6 mouse cellular contexts compared by ENCODE assay signal in the genomic region with DNA sequence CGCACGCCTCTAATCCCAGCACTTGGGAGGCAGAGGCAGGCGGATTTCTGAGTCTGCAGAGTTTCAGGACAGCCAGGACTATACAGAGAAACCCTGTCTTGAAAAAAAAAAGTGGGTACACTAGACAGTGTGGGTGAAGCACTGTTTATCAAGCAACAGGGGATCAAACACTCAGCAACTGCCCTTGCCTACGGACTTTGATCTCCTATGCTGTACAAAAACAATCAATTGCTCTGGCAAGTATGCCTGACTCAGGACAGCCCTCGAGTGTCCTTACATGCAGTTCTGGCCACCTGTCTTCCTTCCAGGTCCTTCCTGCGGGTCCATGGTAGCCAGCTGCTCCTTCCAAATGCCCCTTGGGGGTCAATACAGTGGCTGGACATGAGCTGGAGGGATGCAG.
DNase-seq lines count a peak whose midpoint lies in the region; ATAC-seq and TF ChIP-seq lines count a peak whose summit lies in the region.
"Not testable (repeated sequence)": the region's sequence is repeated elsewhere in the genome, so short reads cannot be mapped to it uniquely, and the experiment has no call there.

No protein-coding gene starts in this region.

- ATAC-seq in intestine, embryonic 15.5 days = peak; percentile 19; the same call in 1 of the 2 replicates
- ATAC-seq in intestine, postnatal 0 days = peak; percentile 64
- ATAC-seq in liver, embryonic 13.5 days (ENCODE audit: low read depth) = not testable (repeated sequence)
- ATAC-seq in liver, postnatal 0 days = peak; percentile 46
- ATAC-seq in stomach, postnatal 0 days (ENCODE audit: low FRiP score, low TSS enrichment) = peak; percentile 58

- not testable (repeated sequence) for TF ChIP-seq CTCF in intestine, postnatal 0 days (IDR thresholded peaks at IDR 0.05; ENCODE audit: low read depth); kidney, adult 2 months (conservative IDR thresholded peaks at IDR 0.05; ENCODE audit: insufficient read depth, insufficient read length, low read depth, low read length); liver, postnatal 0 days (IDR thresholded peaks at IDR 0.05; ENCODE audit: low read depth); stomach, postnatal 0 days (IDR thresholded peaks at IDR 0.05; ENCODE audit: low read depth)

- not testable (repeated sequence) for H3K27ac ChIP-seq in intestine, embryonic 15.5 days; intestine, postnatal 0 days (ENCODE audit: low read depth, low read length); stomach, postnatal 0 days (replicated peaks)
- H3K27ac ChIP-seq in kidney, adult 2 months (ENCODE audit: insufficient read depth, low read depth, low read length) = peak overlapping the region; percentile 42; the same call in 1 of the 2 replicates
- H3K27ac ChIP-seq in liver, embryonic 13.5 days = peak overlapping the region; percentile 12; the same call in 1 of the 2 replicates
- peak overlapping the region; percentile 64 for H3K27ac ChIP-seq in liver, postnatal 0 days (ENCODE audit: low read depth)

- TF ChIP-seq EP300 in liver, postnatal 0 days (IDR thresholded peaks at IDR 0.05; ENCODE audit: low read depth); stomach, postnatal 0 days (optimal IDR thresholded peaks at IDR 0.05): not testable (repeated sequence)

- H3K9me3 ChIP-seq in intestine, embryonic 15.5 days; intestine, postnatal 0 days (ENCODE audit: control insufficient read depth); liver, embryonic 13.5 days (replicated peaks); liver, postnatal 0 days (ENCODE audit: low read length); stomach, postnatal 0 days (ENCODE audit: control insufficient read depth, low read length): not testable (repeated sequence)

- H3K4me3 ChIP-seq in intestine, embryonic 15.5 days (replicated peaks); intestine, postnatal 0 days (ENCODE audit: low read depth, low read length); kidney, adult 2 months (ENCODE audit: insufficient read depth, low read depth, low read length); liver, embryonic 13.5 days (replicated peaks); liver, postnatal 0 days (ENCODE audit: low read depth, low read length); stomach, postnatal 0 days (ENCODE audit: low read depth, low read length): not testable (repeated sequence)

- not testable (repeated sequence) for H3K27me3 ChIP-seq in intestine, embryonic 15.5 days (replicated peaks); intestine, postnatal 0 days (replicated peaks; ENCODE audit: control insufficient read depth, insufficient read depth, low read length); kidney, adult 2 months (replicated peaks; ENCODE audit: control insufficient read depth, insufficient read depth, low read length); liver, embryonic 13.5 days; liver, postnatal 0 days (ENCODE audit: insufficient read depth, low read length); stomach, postnatal 0 days (ENCODE audit: control insufficient read depth, insufficient read depth, low read length)

- 81% methylated on average over 6 of the region's 6 CpGs for WGBS in intestine, embryonic 15.5 days
- WGBS in intestine, postnatal 0 days = 67% methylated on average over 5 of the region's 6 CpGs
- WGBS in kidney, adult 2 months = 84% methylated on average over 6 of the region's 6 CpGs
- WGBS in liver, embryonic 13.5 days (ENCODE audit: insufficient replicate concordance) = 83% methylated on average over 6 of the region's 6 CpGs
- WGBS in liver, postnatal 0 days (ENCODE audit: insufficient replicate concordance) = 73% methylated on average over 6 of the region's 6 CpGs
- 83% methylated on average over 5 of the region's 6 CpGs for WGBS in stomach, postnatal 0 days

- H3K4me2 ChIP-seq in intestine, embryonic 15.5 days (replicated peaks); intestine, postnatal 0 days (replicated peaks; ENCODE audit: low read depth); liver, embryonic 13.5 days; liver, postnatal 0 days (ENCODE audit: low read depth, low read length); stomach, postnatal 0 days (replicated peaks; ENCODE audit: low read depth): not testable (repeated sequence)

- not testable (repeated sequence) for TF ChIP-seq POLR2A in kidney, adult 2 months (IDR thresholded peaks at IDR 0.05; ENCODE audit: low read depth, low read length)

- H3K9ac ChIP-seq in intestine, embryonic 15.5 days; intestine, postnatal 0 days (ENCODE audit: low read depth, low read length); liver, embryonic 13.5 days; liver, postnatal 0 days (replicated peaks); stomach, postnatal 0 days (ENCODE audit: low read length): not testable (repeated sequence)

- H3K36me3 ChIP-seq in intestine, embryonic 15.5 days; intestine, postnatal 0 days (ENCODE audit: control insufficient read depth, insufficient read depth); kidney, adult 2 months (ENCODE audit: control insufficient read depth, insufficient read depth, low read length); liver, embryonic 13.5 days; liver, postnatal 0 days (replicated peaks; ENCODE audit: insufficient read depth, low read length); stomach, postnatal 0 days (ENCODE audit: control insufficient read depth, insufficient read depth, low read length): not testable (repeated sequence)

- DNase-seq in kidney, adult 2 months; liver, embryonic 13.5 days; liver, postnatal 0 days; stomach, postnatal 0 days (ENCODE audit: low spot score): not testable (repeated sequence)

- H3K4me1 ChIP-seq in intestine, embryonic 15.5 days (replicated peaks) = peaks cover 14% of the 10 kb centered on the region; the same call in 1 of the 2 replicates
- H3K4me1 ChIP-seq in intestine, postnatal 0 days (replicated peaks; ENCODE audit: control insufficient read depth, insufficient read depth, low read length); stomach, postnatal 0 days (replicated peaks; ENCODE audit: control insufficient read depth, insufficient read depth): not testable (repeated sequence)
- peaks cover 13% of the 10 kb centered on the region for H3K4me1 ChIP-seq in kidney, adult 2 months (ENCODE audit: control insufficient read depth, insufficient read depth, low read length)
- H3K4me1 ChIP-seq in liver, embryonic 13.5 days (replicated peaks) = peaks cover 47% of the 10 kb centered on the region
- H3K4me1 ChIP-seq in liver, postnatal 0 days (ENCODE audit: insufficient read depth) = peaks cover 15% of the 10 kb centered on the region
